24 mouse cellular contexts compared by ENCODE assay signal in genomic region chr12:80684316-80684715, GRCm38 (mm10). TPM values are rescaled to one million over a fixed set of nuclear protein-coding genes. Genes with fewer than 3 reads are reported as not detected.
"Had no signal": no experiment of that assay in that cellular context is flagged by ENCODE, and none has a peak within 500 bp of the region (broad histone marks: within the 10 kb centered on the region; RNA-seq: fewer than 3 reads in every experiment).

No protein-coding gene starts in this region.

- H3K36me3 ChIP-seq: midbrain, embryonic 15.5 days; stomach, embryonic 15.5 days had no signal

- DNase-seq: lung, adult 2 months; lung, postnatal 14 days; lung, postnatal 36 days; right cerebral cortex, adult 18-20 months; right cerebral cortex, postnatal 25 days; right cerebral cortex, postnatal 4 days; spleen, adult 18-20 months; thymus, adult 2 months; thymus, postnatal 25 days; thymus, postnatal 4 days had no signal

- ATAC-seq: lung, postnatal 0 days; midbrain, embryonic 13.5 days; midbrain, embryonic 15.5 days had no signal

- H3K27me3 ChIP-seq: limb, embryonic 15.5 days; lung, embryonic 15.5 days; midbrain, embryonic 13.5 days; midbrain, embryonic 15.5 days; neural tube, embryonic 13.5 days; neural tube, embryonic 15.5 days; stomach, embryonic 15.5 days had no signal

- H3K9me3 ChIP-seq: limb, embryonic 15.5 days; lung, embryonic 15.5 days; midbrain, embryonic 13.5 days; midbrain, embryonic 15.5 days; neural tube, embryonic 13.5 days; neural tube, embryonic 15.5 days; stomach, embryonic 15.5 days had no signal

- H3K4me2 ChIP-seq: limb, embryonic 15.5 days; lung, embryonic 15.5 days; midbrain, embryonic 11.5 days; midbrain, embryonic 13.5 days; midbrain, embryonic 15.5 days; neural tube, embryonic 13.5 days; neural tube, embryonic 15.5 days; stomach, embryonic 15.5 days had no signal

- H3K27ac ChIP-seq: limb, embryonic 15.5 days; lung, embryonic 15.5 days; macrophage; midbrain, embryonic 13.5 days; midbrain, embryonic 15.5 days; neural tube, embryonic 13.5 days; neural tube, embryonic 15.5 days; stomach, embryonic 15.5 days; stomach, postnatal 0 days had no signal

- H3K9ac ChIP-seq: limb, embryonic 15.5 days; lung, embryonic 15.5 days; midbrain, embryonic 13.5 days; midbrain, embryonic 15.5 days; neural tube, embryonic 13.5 days; neural tube, embryonic 15.5 days; stomach, embryonic 15.5 days had no signal

- H3K4me1 ChIP-seq: megakaryocyte, embryonic 14.5 days; midbrain, embryonic 13.5 days; midbrain, embryonic 15.5 days; neural tube, embryonic 13.5 days; neural tube, embryonic 15.5 days had no signal

- H3K4me3 ChIP-seq: limb, embryonic 15.5 days; lung, embryonic 15.5 days; megakaryocyte, embryonic 14.5 days; midbrain, embryonic 13.5 days; midbrain, embryonic 15.5 days; myocyte; neural tube, embryonic 13.5 days; neural tube, embryonic 15.5 days; stomach, embryonic 15.5 days had no signal

RNA-seq across cellular contexts. Expression of gene Plekhd1, which starts 8.1 kb away (rescaled TPM):
- total RNA-seq: megakaryocyte progenitor cell, adult 5-6 weeks had no signal
- polyA plus RNA-seq: macrophage, myocyte had no signal
